Mouse (Mus musculus) lung, embryonic 15.5 days (tissue): ENCODE data around the gene Selplg. TPM values are rescaled to one million over a fixed set of nuclear protein-coding genes. Genes with fewer than 3 reads are reported as not detected.

Experiments
- ATAC-seq: fragments of 200-750 bp; cut with Nextera tagmentation; 2 replicates; pipeline ENCODE4 v1.8.0; 2017; ENCODE audit warnings: moderate number of reproducible peaks, borderline replicate concordance; ENCODE audit not compliant: low FRiP score, low TSS enrichment; ENCODE audit errors: extremely low read depth
- H3K27ac ChIP-seq: fragments of 300-500 bp; sonication (generic); 2 replicates; pipeline ENCODE4 v1.5.1; 2015; ENCODE audit warnings: moderate library complexity, mild to moderate bottlenecking, inconsistent platforms
- H3K27me3 ChIP-seq: fragments of 300-500 bp; sonication (generic); 2 replicates; pipeline ENCODE4 v1.6.1; 2015; ENCODE audit warnings: inconsistent platforms
- H3K36me3 ChIP-seq: fragments of 300-500 bp; sonication (generic); 2 replicates; pipeline ENCODE4 v1.6.1; 2015; ENCODE audit warnings: inconsistent platforms
- H3K4me1 ChIP-seq: fragments of 300-500 bp; sonication (generic); 2 replicates; pipeline ENCODE4 v1.6.1; 2015; ENCODE audit warnings: inconsistent platforms
- H3K4me2 ChIP-seq: fragments of 300-500 bp; sonication (generic); 2 replicates; pipeline ENCODE4 v1.6.1; 2015; ENCODE audit warnings: inconsistent platforms, mild to moderate bottlenecking, moderate library complexity
- H3K4me3 ChIP-seq: fragments of 300-500 bp; sonication (generic); 2 replicates; pipeline ENCODE4 v1.5.1; 2015; ENCODE audit warnings: mild to moderate bottlenecking, inconsistent platforms
- H3K9ac ChIP-seq: fragments of 300-500 bp; sonication (generic); 2 replicates; pipeline ENCODE4 v1.6.1; 2015; ENCODE audit warnings: inconsistent platforms
- H3K9me3 ChIP-seq: fragments of 300-500 bp; sonication (generic); 2 replicates; pipeline ENCODE4 v1.6.1; 2016; ENCODE audit warnings: inconsistent platforms
- WGBS: fragments of 180-500 bp; shearing (Covaris S2); methylation state at CpG from one replicate; pipeline ENCODE4 v1.1.7; 2015; 5-methylcytosine and 5-hydroxymethylcytosine counted together
- polyA plus RNA-seq: library from polyadenylated mRNA; unstranded; fragments of >200 nt; fragmentation: Nextera tagmentation; extraction: Ambion mirVana; gene quantifications from 2 replicates; pipeline ENCODE4 v1.2.1, GENCODE M21; 2015

Selplg gene
- polyA plus RNA-seq, 1 experiment from 2014 or later, result 8.2 TPM

DNA sequence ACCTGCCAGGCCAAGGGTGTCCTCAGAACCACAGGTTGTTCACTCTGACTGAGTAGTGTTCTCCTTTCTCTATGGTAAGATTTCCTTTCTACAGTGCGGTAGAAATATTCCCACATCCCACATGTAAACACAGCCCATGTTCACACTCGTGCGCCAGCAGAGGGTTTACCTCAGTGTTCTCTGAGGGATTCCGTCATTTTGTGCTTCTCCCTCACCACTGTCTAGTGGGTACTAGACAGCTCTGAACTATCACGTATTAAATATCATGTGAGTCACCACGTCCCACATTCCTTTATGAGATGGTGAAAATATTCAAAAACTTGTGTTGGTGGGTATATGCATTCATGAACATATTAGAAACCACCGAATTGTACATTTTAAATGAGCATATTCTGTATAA is 20.0 kb upstream of the Selplg start:
- H3K36me3 ChIP-seq, result peaks cover 33% of the 10 kb centered on the region
- H3K4me2 ChIP-seq, result no peak overlapping the region
- no peak overlapping the region for H3K9ac ChIP-seq
- H3K4me3 ChIP-seq, result no peak overlapping the region
- no peaks in the 10 kb centered on the region for H3K9me3 ChIP-seq
- no peak overlapping the region for H3K27ac ChIP-seq
- WGBS, result 76% methylated on average over 7 of the region's 7 CpGs
- no peaks in the 10 kb centered on the region for H3K27me3 ChIP-seq
- peaks cover 21% of the 10 kb centered on the region for H3K4me1 ChIP-seq
- ATAC-seq, result no peak

DNA sequence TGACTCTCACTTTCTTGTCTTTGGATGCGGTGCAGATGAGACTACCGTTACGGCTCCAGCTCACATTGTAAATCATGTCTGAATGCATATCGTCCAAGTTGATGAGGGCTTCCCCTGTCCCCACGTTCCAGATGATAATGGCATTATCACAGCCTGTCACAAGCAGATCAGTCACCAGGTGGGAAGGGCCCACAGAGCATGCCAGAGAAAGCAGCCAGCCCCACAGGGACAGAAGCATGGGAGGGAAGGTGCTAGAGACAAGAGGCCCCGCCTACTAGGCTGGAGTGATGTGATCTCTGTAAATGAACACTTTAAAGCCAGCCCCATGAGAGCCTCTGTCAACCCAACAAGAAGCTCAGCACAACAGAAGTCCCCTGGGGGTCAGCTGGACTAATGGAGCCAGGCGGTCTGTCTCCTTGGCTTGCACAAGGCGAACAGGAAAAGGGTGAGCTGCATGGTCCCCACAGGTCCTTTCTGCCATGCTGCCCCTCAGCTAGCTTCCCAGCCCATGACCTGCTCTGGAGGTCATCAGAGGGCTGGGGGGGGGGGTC is 18.3 kb upstream of the Selplg start:
- Histone ChIP-seq H3K9me3 (no peaks in the 10 kb centered on the region), H3K27ac (no peak overlapping the region), H3K9ac (no peak overlapping the region), H3K4me3 (no peak overlapping the region), H3K4me2 (no peak overlapping the region), H3K36me3 (peaks cover 48% of the 10 kb centered on the region), H3K4me1 (peaks cover 6% of the 10 kb centered on the region), H3K27me3 (no peaks in the 10 kb centered on the region)
- no peak for ATAC-seq
- WGBS, result 52% methylated on average over 8 of the region's 8 CpGs

DNA sequence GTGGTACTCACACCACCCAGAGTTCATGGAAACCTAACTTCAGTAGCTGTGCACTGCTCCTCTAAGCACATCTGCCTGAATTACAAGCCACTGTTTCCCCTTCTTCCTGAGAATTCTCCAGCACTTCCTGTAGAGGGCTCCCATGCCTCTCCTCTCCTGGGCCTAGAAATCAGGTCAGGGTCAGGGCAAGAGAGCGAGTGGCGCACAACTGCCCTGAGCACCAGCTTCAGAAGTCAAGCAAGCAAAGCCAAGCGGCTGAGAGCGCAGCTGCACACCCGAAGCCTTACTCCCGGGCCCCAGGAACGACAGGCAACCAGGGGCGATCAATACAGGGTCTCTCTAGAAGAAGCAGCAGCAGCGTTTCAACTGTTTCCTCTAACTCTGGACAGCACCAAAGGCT is 15.2 kb upstream of the Selplg start:
- 84% methylated on average over 9 of the region's 9 CpGs for WGBS
- no peak for ATAC-seq
- Histone ChIP-seq H3K4me3 (no peak overlapping the region), H3K4me1 (peaks cover 17% of the 10 kb centered on the region), H3K27ac (no peak overlapping the region), H3K36me3 (peaks cover 70% of the 10 kb centered on the region), H3K9me3 (no peaks in the 10 kb centered on the region), H3K9ac (no peak overlapping the region), H3K4me2 (no peak overlapping the region), H3K27me3 (no peaks in the 10 kb centered on the region)

DNA sequence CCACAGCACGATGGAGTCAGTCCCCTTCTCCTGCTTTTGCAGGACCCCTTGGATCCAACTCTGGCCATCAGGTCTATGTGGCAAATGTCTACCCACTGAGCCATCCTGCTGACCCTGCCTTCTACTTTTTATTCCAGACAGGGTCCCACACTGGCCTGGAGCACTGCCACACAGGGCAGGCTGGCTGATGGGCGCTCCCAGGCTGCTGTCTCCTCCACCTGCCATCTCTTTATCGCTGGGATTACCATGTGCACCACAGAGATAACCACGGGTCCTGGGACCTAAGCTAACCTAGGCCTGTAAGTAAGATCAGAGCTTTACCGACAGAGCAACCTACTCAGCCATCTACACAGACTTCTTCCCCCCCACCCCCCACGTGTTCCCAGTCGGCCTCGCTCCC is 14.2 kb upstream of the Selplg start:
- Histone ChIP-seq H3K4me2 (no peak overlapping the region), H3K9ac (no peak overlapping the region), H3K4me1 (peaks cover 20% of the 10 kb centered on the region), H3K27me3 (no peaks in the 10 kb centered on the region), H3K4me3 (no peak overlapping the region), H3K27ac (no peak overlapping the region), H3K9me3 (no peaks in the 10 kb centered on the region), H3K36me3 (peaks cover 69% of the 10 kb centered on the region)
- no peak for ATAC-seq
- WGBS, result 84% methylated on average over 8 of the region's 8 CpGs

- Histone ChIP-seq H3K9me3 (no peaks in the 10 kb centered on the region), H3K9ac (no peak overlapping the region), H3K4me1 (peaks cover 27% of the 10 kb centered on the region), H3K27ac (no peak overlapping the region), H3K27me3 (no peaks in the 10 kb centered on the region), H3K4me3 (no peak overlapping the region), H3K4me2 (no peak overlapping the region), H3K36me3 (peaks cover 62% of the 10 kb centered on the region)
- WGBS, result 86% methylated on average over 8 of the region's 8 CpGs
- ATAC-seq, result no peak
Observed at GRCm38 (mm10) chr5:113845627-113846026, 13.2 kb upstream of the Selplg start.

GRCm38 (mm10) chr5:113844721-113845120 is 12.3 kb upstream of the Selplg start:
- peak; percentile 26 for ATAC-seq
- WGBS, result 54% methylated on average over 7 of the region's 7 CpGs
- H3K4me2 ChIP-seq, result peak overlapping the region; percentile 33

DNA sequence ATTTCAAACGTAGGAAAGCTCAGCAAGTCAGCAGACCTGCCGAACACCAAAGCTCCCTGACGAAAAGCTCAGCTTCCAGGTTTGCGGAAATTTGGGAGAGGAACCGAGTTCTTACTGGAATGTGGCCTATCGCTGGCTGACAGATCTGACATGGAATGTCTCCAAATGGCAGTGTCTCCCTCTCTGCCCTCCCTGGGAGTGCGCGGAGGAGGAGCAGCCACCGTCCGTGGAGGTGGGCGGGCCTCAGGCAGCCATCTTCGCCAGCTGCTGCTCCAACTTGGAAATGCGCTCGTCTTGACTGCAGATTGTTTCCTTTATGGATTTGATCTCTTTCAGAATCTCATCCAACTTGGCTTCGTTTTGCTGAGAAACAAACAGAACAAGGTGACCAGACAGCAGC is 11.7 kb upstream of the Selplg start:
- WGBS, result 53% methylated on average over 15 of the region's 15 CpGs
- Histone ChIP-seq H3K27ac (peak overlapping the region; percentile 80), H3K36me3 (peaks cover 47% of the 10 kb centered on the region), H3K4me2 (peak overlapping the region; percentile 33), H3K4me1 (peaks cover 27% of the 10 kb centered on the region), H3K9ac (no peak overlapping the region), H3K4me3 (no peak overlapping the region), H3K27me3 (no peaks in the 10 kb centered on the region), H3K9me3 (no peaks in the 10 kb centered on the region)
- peak; percentile 52; the same call in 1 of the 2 replicates for ATAC-seq

More at GRCm38 (mm10) chr5:113844721-113845120, 12.3 kb upstream of the Selplg start:
- Histone ChIP-seq H3K4me1 (peaks cover 27% of the 10 kb centered on the region), H3K36me3 (peaks cover 53% of the 10 kb centered on the region), H3K9me3 (no peaks in the 10 kb centered on the region), H3K27me3 (no peaks in the 10 kb centered on the region), H3K9ac (no peak overlapping the region), H3K27ac (peak overlapping the region; percentile 80), H3K4me3 (no peak overlapping the region)

- peaks cover 27% of the 10 kb centered on the region for H3K4me1 ChIP-seq
- no peak for ATAC-seq
- H3K9ac ChIP-seq, result no peak overlapping the region
- 90% methylated on average over 9 of the region's 9 CpGs for WGBS
- H3K27me3 ChIP-seq, result no peaks in the 10 kb centered on the region
- no peak overlapping the region for H3K27ac ChIP-seq
- H3K9me3 ChIP-seq, result no peaks in the 10 kb centered on the region
- no peak overlapping the region for H3K4me3 ChIP-seq
- H3K36me3 ChIP-seq, result peaks cover 46% of the 10 kb centered on the region
- no peak overlapping the region for H3K4me2 ChIP-seq
Observed at GRCm38 (mm10) chr5:113842906-113843305, 10.5 kb upstream of the Selplg start.

GRCm38 (mm10) chr5:113842244-113842643 is 9.8 kb upstream of the Selplg start:
- WGBS, result 74% methylated on average over 9 of the region's 9 CpGs
- Histone ChIP-seq H3K36me3 (peaks cover 39% of the 10 kb centered on the region), H3K4me2 (no peak overlapping the region), H3K27me3 (no peaks in the 10 kb centered on the region), H3K9me3 (no peaks in the 10 kb centered on the region), H3K27ac (no peak overlapping the region), H3K4me1 (peaks cover 27% of the 10 kb centered on the region), H3K9ac (no peak overlapping the region), H3K4me3 (no peak overlapping the region)
- ATAC-seq, result no peak

DNA sequence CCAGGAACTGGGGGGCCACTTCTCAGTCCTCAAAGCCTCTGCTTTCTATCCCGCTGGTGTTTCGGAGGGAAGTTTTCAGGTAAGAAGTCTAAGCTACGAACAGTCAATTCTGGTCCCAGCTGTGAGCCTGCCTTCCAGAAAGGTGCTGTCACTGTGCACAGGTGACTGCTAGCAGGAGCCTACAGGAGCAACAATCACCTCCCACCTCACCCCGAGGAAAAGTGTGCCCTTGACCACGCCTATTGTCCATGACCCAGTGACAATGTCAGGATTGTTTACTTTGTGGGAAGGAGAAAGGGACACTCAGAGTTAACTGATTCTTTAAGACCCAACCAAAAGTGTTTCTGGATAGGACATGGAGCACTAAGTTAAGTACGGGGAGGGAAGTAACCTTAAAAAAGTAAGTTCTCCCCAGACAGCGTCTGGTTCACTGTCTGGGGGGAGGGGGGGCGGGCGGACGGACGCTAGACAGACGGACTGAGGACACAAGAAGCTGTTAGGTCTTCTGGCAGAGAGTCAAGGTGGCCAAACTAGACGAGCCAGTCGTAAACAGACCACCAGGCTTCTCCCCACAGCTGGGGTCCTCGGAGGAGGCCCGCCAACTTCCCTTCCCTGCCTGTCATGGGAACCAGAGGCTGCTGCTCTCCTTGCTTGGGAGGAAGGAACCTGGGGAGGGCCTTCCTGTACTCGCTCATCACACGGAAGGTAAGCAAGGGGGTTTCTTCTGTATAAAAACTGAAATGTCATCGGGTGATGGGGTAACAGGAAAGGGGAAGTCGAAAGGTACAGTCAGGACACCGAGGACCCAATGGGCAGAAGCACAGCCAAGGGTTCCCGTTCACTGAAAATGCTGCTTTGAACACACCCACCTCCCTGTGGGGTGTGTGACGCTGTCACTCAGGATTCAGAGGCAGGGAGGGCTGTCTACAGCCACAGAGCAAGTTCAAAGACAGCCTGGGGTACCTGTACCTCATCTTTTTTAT is 9.1 kb upstream of the Selplg start:
- peaks cover 35% of the 10 kb centered on the region for H3K36me3 ChIP-seq
- no peaks in the 10 kb centered on the region for H3K9me3 ChIP-seq
- H3K4me3 ChIP-seq, result no peak overlapping the region
- H3K4me2 ChIP-seq, result no peak overlapping the region
- peaks cover 27% of the 10 kb centered on the region for H3K4me1 ChIP-seq
- no peak for ATAC-seq
- H3K27ac ChIP-seq, result peak overlapping the region; percentile 12; the same call in 1 of the 2 replicates
- H3K27me3 ChIP-seq, result no peaks in the 10 kb centered on the region
- no peak overlapping the region for H3K9ac ChIP-seq
- WGBS, result 51% methylated on average over 23 of the region's 23 CpGs

- Histone ChIP-seq H3K27me3 (no peaks in the 10 kb centered on the region), H3K9ac (no peak overlapping the region), H3K27ac (no peak overlapping the region), H3K4me1 (peaks cover 27% of the 10 kb centered on the region), H3K4me2 (no peak overlapping the region), H3K36me3 (peaks cover 24% of the 10 kb centered on the region), H3K4me3 (no peak overlapping the region), H3K9me3 (no peaks in the 10 kb centered on the region)
- ATAC-seq, result no peak
- WGBS, result 78% methylated on average over 4 of the region's 4 CpGs
Observed at GRCm38 (mm10) chr5:113840443-113840842, 8.0 kb upstream of the Selplg start.

DNA sequence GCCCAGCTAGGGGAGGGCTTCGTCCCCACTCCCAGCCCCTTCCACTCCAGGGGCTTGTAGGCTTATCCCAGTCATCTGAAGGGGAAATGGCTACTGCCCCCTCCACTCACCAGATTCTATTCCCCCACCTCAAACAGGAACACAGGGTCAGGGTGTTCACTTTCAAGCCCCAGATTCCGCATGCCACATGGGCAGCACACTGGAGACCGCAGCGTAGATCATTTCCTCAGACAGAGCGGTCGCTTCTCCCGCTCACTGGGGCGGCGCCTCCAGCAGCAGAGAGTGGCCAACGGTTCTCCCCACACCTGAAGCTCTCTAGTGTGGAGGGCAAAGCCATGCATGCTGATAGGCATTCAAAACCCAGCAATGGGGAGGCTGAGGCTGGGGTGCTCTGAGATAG is 4.5 kb upstream of the Selplg start:
- no peak overlapping the region for H3K4me3 ChIP-seq
- H3K4me1 ChIP-seq, result peaks cover 10% of the 10 kb centered on the region; the same call in 1 of the 2 replicates
- H3K27me3 ChIP-seq, result no peaks in the 10 kb centered on the region
- H3K4me2 ChIP-seq, result no peak overlapping the region
- WGBS, result 77% methylated on average over 10 of the region's 10 CpGs
- 0 out of 2 replicates have a peak overlapping the region, but pooled peaks have one; percentile 3 for H3K27ac ChIP-seq
- ATAC-seq, result no peak
- no peaks in the 10 kb centered on the region for H3K36me3 ChIP-seq
- H3K9ac ChIP-seq, result no peak overlapping the region
- H3K9me3 ChIP-seq, result no peaks in the 10 kb centered on the region
